8 mouse cellular contexts compared by ENCODE assay signal in the genomic region with DNA sequence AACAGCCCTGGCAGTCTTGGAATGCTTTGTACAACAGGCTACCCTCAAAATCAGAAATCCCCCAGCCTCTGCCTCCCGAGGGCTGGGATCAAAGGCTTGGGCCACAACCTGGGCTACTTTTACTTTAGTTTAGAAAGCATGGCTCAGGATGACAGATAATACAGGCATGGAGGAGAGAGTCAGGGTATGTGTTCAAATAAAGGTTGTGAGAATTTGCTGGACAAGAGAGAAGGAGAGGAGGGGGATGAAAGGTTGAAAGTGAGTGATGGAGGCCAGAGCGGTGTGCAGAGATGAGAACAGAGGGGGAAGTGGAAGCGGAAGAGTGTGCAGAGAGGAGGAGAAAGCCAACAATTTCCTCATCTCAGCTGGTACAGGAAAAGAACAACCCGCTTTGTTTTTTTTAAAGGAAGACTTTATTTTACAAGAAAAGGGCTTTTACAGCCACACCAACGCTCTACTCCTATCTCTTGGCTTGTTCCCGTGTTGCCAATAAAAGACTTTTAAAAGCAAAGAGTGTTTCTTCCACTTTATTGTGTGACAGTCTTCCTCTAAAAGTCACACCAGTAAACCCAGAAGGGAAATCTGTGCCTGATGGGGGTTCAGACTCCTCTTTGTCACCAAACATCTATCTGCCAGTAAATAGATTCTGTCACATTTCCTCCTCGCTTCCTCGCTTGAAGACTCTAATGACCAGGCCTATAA. TPM values are rescaled to one million over a fixed set of nuclear protein-coding genes. Genes with fewer than 3 reads are reported as not detected.
DNase-seq lines count a peak whose midpoint lies in the region; ATAC-seq and TF ChIP-seq lines count a peak whose summit lies in the region.

No protein-coding gene starts in this region.

- H3K9ac ChIP-seq in lung, postnatal 0 days (replicated peaks; ENCODE audit: low read depth): no peak overlapping the region
- peak overlapping the region; percentile 72 for H3K9ac ChIP-seq in forebrain, embryonic 13.5 days
- H3K9ac ChIP-seq in intestine, embryonic 16.5 days (ENCODE audit: low read depth, low read length): peak overlapping the region; percentile 50; the same call in 1 of the 2 replicates

- peaks cover 14% of the 10 kb centered on the region for H3K4me1 ChIP-seq in lung, postnatal 0 days (ENCODE audit: insufficient read depth, low read depth, low read length)
- peaks cover 39% of the 10 kb centered on the region for H3K4me1 ChIP-seq in forebrain, embryonic 13.5 days
- peaks cover 28% of the 10 kb centered on the region for H3K4me1 ChIP-seq in intestine, embryonic 16.5 days (ENCODE audit: control insufficient read depth, insufficient read depth, low read length)

- no peak for ATAC-seq in lung, postnatal 0 days
- ATAC-seq in forebrain, embryonic 13.5 days: no peak; the same call in 1 of the 2 replicates
- ATAC-seq in intestine, embryonic 16.5 days: no peak

- TF ChIP-seq EP300 in lung, postnatal 0 days (IDR thresholded peaks at IDR 0.05): no peak

- H3K4me2 ChIP-seq in lung, postnatal 0 days (replicated peaks; ENCODE audit: low read depth, low read length): peak overlapping the region; percentile 41
- peak overlapping the region; percentile 64 for H3K4me2 ChIP-seq in forebrain, embryonic 13.5 days
- H3K4me2 ChIP-seq in intestine, embryonic 16.5 days (ENCODE audit: low read depth, low read length): peak overlapping the region; percentile 39

- 36% methylated on average over 8 of the region's 8 CpGs for WGBS in lung, postnatal 0 days
- 21% methylated on average over 8 of the region's 8 CpGs for WGBS in forebrain, embryonic 13.5 days
- WGBS in intestine, embryonic 16.5 days: 35% methylated on average over 8 of the region's 8 CpGs

- peak overlapping the region; percentile 20 for H3K4me3 ChIP-seq in lung, postnatal 0 days (ENCODE audit: low read depth, low read length)
- peak overlapping the region; percentile 34; the same call in 1 of the 2 replicates for H3K4me3 ChIP-seq in forebrain, embryonic 13.5 days
- no peak overlapping the region for H3K4me3 ChIP-seq in intestine, embryonic 16.5 days (ENCODE audit: low read length)

- TF ChIP-seq CTCF in lung, postnatal 0 days (IDR thresholded peaks at IDR 0.05): no peak

- no peaks in the 10 kb centered on the region for H3K36me3 ChIP-seq in lung, postnatal 0 days (ENCODE audit: insufficient read depth, low read length)
- H3K36me3 ChIP-seq in forebrain, embryonic 13.5 days (ENCODE audit: poor library complexity, severe bottlenecking): no peaks in the 10 kb centered on the region
- no peaks in the 10 kb centered on the region for H3K36me3 ChIP-seq in intestine, embryonic 16.5 days (ENCODE audit: control insufficient read depth, insufficient read depth, low read length)

- no peaks in the 10 kb centered on the region for H3K27me3 ChIP-seq in lung, postnatal 0 days (replicated peaks; ENCODE audit: insufficient read depth, low read length)
- H3K27me3 ChIP-seq in forebrain, embryonic 13.5 days: no peaks in the 10 kb centered on the region
- no peaks in the 10 kb centered on the region for H3K27me3 ChIP-seq in intestine, embryonic 16.5 days (replicated peaks; ENCODE audit: control insufficient read depth, insufficient read depth, low read length)

- DNase-seq in lung, postnatal 0 days (ENCODE audit: low spot score): peak; percentile 53
- no peak for DNase-seq in lung, postnatal 4 days
- peak; percentile 49 for DNase-seq in neural tube, embryonic 10.5 days (ENCODE audit: extremely low spot score, low spot score)
- no peak for DNase-seq in urinary bladder, postnatal 36 days (ENCODE audit: low spot score in 2 of 2)
- no peak for DNase-seq in urinary bladder, postnatal 10 days (ENCODE audit: low spot score)
- DNase-seq in kidney, postnatal 10 days: no peak

- H3K27ac ChIP-seq in lung, postnatal 0 days (ENCODE audit: low read length): peak overlapping the region; percentile 82
- peak overlapping the region; percentile 100 for H3K27ac ChIP-seq in forebrain, embryonic 13.5 days
- H3K27ac ChIP-seq in intestine, embryonic 16.5 days (ENCODE audit: low read length): peak overlapping the region; percentile 81

- no peaks in the 10 kb centered on the region for H3K9me3 ChIP-seq in lung, postnatal 0 days (ENCODE audit: low read length)
- H3K9me3 ChIP-seq in forebrain, embryonic 13.5 days (replicated peaks): no peaks in the 10 kb centered on the region
- no peaks in the 10 kb centered on the region for H3K9me3 ChIP-seq in intestine, embryonic 16.5 days (ENCODE audit: control insufficient read depth, low read length)

RNA-seq across cellular contexts. Expression of a gene that starts 8.6 kb away (rescaled TPM):
- 27.9 and 29.5 TPM in 2 replicates for polyA plus RNA-seq in lung, postnatal 0 days (2015; fragmentation: Nextera tagmentation; extraction: Ambion mirVana)
- polyA plus RNA-seq in forebrain, embryonic 13.5 days (2015; fragmentation: Nextera tagmentation; extraction: Ambion mirVana): 304 and 326 TPM in 2 replicates
- polyA plus RNA-seq in intestine, embryonic 16.5 days (2015; fragmentation: Nextera tagmentation; extraction: Ambion mirVana): 40.5 and 49.1 TPM in 2 replicates

Comparison
In these comparisons a context has a peak if more than half of its experiments do, and no peak if none do; other contexts are left out.
1. DNase-seq: peak in lung, postnatal 0 days (single experiment) and neural tube, embryonic 10.5 days (single experiment); none in lung, postnatal 4 days (0 of 2), urinary bladder, postnatal 36 days (0 of 2), urinary bladder, postnatal 10 days (single experiment) and kidney, postnatal 10 days (single experiment).
2. Peak in every context shown above with its lines, with median percentiles within 50 percentile points of each other: H3K27ac ChIP-seq and H3K4me2 ChIP-seq.